Mouse (Mus musculus): ENCODE results near the gene C1qtnf9.

- TF ChIP-seq POLR2A (IDR thresholded peaks at IDR 0.05; ENCODE audit: insufficient read depth, low read depth, low read length) (no peak), CTCF (IDR thresholded peaks at IDR 0.05; ENCODE audit: insufficient read depth, low read depth, low read length) (no peak)
These were observed 5.2 kb upstream of the C1qtnf9 start for GRCm38 (mm10) chr14:60762754-60763153.
